Mouse (Mus musculus) frontal cortex, postnatal 36 days (tissue): ENCODE data around the gene Micall1.

Experiments used
- DNase-seq, 2 experiments: peaks; one replicate each; pipeline ENCODE4 v3.0.0; 2022; ENCODE audit warnings: low spot score in 2 of 2

The Micall1 gene

DNA sequence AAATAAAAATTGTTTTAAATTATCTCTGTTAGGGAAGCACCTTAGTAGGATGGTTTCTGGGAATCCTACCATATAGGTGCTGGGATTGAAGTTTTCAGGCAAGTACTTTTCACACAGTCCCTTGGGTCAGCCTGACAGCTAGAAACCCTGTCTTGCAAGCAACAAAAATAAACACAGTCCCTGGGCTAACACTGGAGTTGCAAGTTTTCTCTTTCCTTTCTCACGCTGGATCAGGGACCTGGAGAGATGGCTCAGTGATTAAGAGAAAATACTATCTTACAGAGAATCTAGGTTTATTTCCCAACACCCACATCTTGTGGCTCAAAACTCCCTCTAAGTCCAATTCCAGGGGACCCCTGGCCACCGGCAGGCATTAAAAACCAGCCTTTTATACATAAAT, 11.6 kb upstream of the Micall1 start:
- no peak for DNase-seq

DNA sequence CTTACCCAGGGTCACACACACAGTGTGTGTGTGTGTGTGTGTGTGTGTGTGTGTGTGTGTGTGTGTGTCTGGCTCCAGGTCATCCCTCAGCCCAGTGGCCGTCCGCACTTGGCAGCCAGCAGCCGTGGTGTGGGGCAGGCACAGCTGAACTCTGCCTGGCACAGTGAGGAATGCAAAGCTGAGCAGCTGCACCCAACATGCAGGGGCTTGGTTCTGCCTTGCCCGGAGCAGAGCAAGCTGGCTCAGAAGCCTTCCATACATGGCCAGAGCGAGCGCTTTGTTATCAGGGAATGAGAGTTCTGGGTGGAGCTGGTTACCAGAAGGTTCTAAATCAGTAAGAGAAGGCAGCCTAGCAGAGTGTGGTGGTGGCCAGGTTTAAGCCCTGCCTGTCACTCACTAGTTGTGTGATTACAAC, 11.1 kb upstream of the Micall1 start:
- peak; percentile 11 to 42 for DNase-seq

DNA sequence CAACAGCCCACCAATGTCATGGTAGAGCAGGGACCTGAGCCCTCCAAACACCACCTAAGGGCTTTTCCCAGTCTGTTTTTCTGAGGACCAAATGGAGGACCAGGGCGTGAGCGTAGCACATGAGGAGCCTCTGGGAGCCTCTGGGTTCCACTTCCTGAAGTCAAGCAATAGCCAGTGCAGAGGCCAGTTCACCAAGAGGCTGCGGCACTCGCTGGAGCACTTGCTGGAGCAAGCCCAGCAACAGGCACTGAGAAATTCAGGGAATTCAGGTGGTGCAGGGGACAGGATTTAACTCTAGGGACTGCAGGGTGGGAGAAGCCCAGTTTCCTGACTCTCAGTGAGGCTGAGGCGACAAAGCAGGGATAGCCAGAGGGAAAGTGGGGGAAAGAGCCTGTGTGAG, 10.5 kb upstream of the Micall1 start:
- no peak for DNase-seq

DNA sequence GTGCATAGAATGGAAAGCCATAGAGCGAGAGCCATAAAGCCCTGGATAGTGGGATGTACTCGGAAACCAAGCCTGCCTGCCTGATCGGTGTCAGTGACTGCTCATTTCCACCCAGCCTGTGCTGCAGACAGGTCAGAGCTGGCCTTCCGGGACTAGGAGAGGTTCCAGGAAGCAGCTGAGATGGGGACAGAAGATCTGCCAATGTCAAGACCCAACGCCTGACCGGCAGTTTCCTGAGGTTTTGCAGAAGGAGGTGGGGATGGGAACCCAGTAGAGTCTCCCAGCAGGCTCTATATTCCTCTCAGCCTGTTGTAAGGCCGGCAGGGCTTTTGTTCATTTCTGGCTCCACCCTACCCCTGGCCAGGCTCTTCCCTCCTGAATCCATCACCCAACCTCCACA, 9.8 kb upstream of the Micall1 start:
- no peak for DNase-seq

DNA sequence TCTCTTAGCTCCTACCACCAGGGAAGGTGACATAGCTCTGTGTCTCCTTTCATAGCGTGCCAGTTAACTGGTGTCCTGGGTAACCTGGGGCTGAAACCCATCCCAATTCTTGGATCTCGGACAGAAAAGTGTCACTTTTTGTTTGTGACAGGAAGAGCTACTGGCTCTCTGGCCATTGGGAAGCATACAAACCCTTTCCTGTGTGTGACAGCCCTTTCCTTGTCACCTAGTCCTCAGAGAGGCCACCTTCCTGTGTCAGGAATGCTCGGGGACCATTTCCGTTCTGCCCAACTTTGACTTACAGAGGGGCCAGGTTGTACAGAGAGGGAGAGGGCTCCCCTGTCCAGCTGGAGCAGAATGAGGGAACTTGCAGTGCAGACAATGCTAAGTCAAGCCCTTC, 9.2 kb upstream of the Micall1 start:
- no peak for DNase-seq

DNA sequence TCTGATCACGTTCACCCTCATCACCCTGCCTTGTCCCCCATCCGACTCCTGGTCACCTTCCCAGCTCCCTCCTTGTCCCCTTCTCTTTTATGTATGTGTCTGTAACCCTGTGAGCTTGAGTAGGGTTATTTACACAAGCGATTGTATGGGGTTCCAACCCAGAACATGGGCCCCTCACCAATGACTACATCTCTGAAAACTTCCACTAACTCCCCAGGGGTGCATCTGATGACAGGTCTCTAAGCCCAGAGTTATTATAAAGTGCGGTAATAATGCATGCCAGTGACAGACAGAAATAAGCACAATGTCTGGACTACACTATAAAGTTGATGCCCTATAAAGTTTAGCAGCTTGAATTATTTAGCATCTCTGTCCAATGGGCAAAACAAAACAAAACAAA, 8.3 kb upstream of the Micall1 start:
- DNase-seq: no peak

DNA sequence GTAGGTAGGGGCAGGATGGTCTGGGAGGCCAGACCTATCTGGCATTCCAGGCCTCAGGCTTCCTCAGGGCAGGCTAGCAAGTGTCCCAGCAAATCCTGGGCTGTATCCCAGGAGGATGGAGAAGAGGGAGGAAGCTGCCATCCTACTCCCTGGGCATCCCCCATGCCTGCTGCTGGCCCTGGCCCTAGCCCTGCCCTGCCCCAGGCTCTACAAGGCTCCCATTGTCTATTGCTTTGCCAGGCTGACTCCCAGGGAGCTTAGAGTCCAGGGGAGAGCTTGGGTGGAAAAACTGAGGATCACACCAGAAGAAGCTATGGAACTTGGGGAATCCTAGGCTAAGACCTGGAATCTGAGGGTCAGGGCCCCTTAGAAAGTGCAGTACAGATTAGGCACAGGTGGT, 7.2 kb upstream of the Micall1 start:
- no peak for DNase-seq

DNA sequence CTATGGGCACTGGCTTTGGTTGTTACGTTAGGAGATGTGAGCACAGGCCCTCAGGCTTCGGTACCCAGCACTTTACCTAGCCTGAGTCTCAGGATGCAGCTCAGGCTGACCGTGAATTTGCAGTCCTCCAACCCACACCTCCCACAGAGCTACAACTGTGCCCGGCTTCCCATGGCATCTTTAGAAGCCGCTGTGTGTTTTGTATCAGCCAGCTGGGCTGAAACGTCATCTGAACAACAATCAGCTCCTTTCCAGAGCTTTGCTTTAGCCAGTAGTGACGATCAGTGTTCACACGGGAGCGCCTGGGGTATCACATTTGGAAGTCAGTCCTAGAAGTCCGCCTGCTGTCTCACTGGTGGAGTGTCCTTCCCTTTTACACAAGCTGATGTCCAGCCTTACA, 5.4 kb upstream of the Micall1 start:
- DNase-seq: peak in 1 of 2 experiments; percentile 15

DNA sequence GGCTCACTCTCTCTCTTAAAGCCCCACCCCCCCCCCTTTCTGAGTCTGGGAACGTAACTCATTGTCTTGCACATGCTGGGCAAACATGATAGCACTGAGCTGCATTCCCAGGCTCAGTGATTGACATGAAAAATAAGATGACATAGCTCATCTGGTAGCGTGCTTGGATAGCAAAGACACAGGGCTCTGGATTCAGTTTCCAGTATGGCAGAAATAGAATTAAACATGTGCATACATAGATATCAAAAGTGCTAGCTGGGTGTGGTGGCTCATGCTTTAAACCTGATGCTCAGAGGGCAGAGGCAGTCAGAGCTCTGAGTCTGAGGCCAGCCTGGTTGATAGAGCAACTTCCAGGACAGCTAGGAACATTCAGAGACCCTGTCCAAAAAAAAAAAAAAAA, 2.9 kb upstream of the Micall1 start:
- DNase-seq: no peak

DNA sequence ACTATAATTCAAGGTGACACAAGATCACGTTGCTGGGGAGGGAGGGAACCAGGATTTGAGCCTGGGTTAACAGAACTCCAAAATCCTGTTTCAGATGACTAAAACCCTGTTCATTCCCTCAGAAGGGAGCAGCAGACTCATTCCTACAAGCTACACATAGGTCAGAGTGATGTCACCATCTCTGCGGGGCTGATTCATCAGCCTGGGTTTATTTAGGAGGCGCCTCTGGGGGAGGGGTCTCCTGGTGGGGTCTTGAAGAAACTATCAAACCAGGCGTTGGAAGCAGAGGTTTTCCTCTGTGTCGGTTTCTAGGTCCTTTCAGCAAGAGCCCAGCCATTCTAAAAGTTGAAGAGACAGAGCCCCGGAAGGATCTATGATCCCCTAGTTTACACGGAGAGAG, 732 bp upstream of the Micall1 start:
- no peak for DNase-seq

DNA sequence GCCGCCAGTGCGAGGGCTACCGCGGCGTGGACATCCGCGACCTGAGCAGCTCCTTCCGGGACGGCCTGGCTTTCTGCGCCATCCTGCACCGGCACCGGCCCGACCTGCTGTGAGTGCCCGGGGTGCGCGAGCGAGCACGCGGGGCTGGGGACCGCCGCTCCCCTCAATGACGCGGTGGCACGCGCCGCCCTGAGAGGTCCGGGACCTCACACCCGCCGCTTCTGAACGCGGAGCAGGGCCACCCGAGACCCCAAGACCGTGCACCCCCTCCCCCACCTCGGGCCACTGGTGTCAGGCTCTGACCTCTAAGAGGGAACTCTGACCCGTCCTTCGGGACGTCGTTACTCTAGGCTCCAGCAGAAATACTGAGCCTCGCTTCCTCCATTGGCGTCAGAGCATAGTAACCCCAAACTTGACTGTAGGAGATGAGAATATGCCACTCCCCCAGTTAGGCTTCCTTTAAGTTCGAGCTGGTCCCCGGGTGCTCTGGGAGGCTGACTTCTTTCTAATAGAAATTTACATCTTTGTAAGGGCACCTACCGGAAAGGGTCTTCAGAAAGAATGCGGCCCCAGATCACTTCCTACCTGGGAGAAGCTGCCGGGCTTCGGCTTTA, 730 bp downstream of the Micall1 start:
- DNase-seq: no peak

DNA sequence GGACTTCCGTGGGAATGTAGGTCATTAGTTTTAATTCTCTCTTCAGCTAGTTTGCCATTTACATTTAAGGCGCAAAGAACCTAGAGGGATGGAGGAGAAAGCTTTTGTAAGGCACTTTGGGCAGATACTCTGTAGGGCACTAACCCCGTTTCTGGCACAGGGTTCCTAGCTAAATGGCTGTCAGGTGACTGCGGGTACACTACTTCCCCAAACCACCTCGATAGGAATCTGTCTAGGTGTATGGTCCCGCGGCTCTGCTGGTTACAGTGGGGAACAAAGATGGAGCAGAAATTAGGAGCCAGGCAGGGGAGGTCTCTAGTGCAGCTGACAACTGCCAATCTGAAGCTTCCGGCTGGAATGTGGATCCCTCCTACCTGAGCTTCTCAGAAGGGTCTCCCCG, 1.3 kb downstream of the Micall1 start:
- DNase-seq: no peak

DNA sequence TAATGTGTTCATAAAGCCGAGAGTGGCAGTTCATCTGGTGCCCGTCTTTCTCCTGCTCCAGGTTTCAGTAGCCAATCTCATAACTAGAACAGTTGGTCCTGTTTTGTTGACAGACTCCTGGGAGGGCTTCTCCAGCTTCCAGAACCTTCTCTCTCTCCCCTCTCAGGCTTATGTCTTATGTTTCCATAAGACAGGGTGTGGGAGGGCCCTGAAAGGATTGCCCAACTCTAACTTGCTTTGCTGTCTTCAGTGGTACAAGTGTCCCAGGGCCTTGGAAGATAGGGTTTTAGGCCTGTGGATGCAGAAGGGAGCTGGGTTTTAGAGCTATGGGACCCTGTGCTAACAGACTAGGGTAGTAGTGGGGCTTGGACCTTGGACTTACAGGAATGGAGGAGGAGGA, 1.8 kb downstream of the Micall1 start:
- no peak for DNase-seq

DNA sequence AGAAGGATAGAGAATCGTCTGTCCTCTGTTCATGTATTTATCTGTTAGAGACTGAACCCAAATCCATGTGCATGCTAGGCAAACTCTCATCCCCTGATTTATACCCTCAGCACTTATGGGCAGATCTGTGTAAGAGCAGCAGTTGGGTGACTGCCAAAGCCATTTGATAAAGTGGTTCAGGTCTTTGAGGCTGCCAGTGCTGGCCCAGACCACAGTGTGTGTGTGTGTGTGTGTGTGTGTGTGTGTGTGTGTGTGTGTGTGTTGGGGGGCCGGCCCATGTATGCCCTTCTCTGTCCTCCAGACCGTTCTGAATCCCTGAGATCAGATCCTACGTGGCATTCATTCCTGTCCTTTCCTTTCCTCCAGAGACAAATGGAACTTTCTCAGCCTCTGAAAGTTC, 3.1 kb downstream of the Micall1 start:
- no peak for DNase-seq

DNA sequence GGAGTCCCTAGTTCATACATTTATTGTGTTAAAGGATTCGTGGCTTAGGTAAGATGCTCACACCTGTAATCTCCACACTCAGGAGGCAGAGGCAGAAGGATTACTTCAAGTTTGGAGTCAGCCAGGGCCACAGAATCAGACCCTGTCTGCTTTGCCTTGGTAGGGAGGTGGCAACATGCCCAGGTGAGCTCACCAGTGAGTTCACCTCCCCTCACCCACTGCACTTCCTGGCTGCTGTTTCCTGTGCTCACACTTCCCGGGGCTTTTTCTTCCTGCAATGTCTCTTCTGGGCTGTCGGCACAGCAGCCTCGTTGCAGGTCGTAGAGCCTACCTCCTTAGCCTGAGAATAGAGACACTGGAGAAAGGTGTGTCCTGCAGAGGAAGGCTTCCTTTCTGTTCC, 6.6 kb downstream of the Micall1 start:
- DNase-seq: no peak

DNA sequence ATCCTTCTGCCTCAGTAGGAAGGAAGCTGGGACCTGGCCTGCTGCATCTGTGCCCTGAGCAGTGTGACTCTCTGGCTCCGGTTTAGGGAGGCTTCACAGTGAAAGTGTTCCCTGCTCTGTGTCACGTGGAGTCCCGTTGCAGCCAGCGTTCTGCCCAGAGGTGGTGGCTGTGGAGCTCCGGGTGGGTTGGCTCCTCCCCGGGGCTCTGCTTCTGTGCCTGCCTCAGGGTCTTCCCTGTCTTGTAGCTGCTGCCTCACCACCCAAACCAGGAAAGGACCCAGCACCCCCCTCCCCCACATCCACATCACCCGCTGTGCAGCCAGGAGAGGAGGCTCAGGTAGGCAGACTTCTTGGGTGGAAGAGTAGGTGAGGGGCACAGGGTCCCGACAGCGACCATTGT, 10.8 kb downstream of the Micall1 start:
- no peak for DNase-seq

DNA sequence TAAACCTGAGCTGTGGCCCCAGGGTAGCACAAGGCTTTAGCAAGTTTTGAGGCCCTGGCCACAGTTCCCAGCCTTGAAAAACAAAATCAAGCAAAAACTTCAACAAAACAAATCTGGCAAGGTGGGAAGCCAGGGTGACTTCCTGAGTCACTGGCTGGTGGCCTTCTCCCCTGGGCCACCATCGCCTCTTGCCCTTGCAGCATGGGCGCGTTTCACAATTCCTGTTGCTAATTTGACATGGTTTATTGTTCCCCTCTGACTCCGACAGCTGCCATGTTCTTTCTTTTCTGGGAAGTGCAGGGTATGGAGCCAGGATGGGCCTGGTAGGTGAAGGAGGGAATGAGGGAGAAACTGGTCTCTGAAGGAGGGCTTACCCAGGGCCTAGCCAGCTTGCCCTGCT, 13.4 kb downstream of the Micall1 start:
- no peak for DNase-seq

DNA sequence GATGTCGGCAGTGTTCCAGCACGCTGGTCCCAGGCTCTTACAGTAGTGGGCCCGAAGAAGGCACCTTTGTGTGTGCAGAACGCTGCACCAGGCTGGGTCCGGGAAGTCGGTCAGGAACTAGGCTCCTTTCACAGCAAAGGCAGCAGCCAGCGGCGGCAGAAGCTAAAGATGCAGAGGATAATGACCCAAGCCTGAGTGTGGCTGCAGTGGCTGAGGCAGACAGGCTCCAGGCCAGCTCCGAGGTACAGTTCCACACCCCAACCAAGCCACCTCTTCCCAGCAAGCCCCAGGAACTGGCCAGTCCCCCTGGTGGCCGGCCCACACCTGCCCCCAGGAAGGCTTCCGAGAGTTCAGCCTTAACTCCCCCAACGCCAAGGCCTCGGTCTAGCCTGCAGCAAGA, 13.8 kb downstream of the Micall1 start:
- no peak for DNase-seq

DNA sequence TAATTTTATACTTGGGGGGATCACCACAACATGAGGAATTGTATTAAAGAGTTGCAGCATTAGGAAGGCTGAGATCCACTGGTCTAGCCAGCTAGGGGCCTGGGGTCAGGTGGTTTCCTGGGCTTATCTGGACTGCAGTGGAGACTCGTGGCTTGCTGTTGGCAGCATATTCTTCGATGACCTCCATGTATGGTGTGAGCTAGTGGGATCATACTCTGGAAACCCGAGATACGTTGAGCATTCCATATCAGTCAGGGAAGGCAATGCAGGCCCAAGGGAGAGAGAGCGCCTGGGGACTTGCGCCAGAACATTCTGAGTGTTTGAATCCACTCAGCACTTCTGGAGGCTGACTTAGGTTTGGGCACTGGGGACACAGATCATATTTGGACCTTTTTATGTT, 15.1 kb downstream of the Micall1 start:
- DNase-seq: no peak

DNA sequence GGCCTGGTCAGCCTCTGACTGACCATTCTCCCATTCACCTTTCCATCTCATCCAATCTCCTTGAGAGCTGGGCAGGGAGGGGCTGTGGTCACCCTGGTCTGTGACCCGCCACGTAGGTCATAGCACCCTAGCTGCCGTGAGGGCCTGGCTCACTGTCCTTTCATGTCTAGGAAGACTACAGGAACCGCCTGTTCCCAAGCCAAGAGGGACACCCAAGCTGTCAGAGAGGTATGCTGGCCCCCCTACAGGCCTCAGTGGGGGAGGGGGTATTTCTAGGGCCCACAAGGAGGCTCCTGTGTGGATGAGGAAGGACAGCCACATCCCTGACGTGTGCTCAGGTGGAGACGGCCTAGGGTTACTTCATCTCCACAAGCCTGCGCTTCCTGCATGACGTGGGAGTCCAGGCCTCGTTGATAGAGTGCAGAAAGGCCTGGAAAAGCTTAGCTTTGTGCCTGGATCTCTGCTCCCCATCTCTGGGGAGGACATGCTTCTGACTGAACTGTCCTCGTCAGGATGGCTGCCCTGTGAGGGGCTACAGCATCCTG, 15.7 kb downstream of the Micall1 start:
- DNase-seq: no peak

DNA sequence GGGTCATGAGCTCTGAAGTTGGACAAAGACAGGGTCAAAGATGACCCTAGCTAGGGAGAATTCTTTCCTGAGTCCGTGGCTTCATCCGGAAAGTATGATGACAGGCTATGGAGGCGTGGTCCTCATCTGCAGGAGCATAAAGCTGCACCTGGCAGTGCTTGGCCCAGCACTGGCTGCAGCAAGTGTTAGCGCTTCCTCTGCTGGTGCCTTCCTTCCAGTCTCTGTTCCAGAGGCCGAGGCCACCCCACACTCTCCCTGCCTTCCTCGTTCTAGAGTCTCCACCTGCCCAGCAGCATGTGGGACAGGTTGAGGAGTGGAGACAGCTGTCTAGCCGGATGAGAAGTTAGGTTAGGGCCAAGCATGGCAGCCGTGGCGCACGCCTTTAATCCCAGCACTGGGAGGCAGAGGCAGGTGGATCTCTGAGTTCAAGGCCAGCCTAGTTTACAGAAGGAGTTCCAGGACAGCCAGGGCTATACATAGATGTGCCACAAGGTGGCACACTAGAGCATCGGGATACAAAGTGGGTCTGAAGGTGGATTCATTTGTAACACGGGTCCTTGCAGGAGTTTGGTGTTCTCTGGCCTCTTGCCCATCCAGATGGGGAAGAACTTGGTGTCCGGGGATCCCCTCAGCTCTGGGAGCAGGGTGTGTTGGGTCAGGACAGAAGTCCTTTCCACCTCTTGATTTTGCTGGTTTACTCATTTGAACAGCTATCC, 17.7 kb downstream of the Micall1 start:
- peak; percentile 49 to 50 for DNase-seq

DNA sequence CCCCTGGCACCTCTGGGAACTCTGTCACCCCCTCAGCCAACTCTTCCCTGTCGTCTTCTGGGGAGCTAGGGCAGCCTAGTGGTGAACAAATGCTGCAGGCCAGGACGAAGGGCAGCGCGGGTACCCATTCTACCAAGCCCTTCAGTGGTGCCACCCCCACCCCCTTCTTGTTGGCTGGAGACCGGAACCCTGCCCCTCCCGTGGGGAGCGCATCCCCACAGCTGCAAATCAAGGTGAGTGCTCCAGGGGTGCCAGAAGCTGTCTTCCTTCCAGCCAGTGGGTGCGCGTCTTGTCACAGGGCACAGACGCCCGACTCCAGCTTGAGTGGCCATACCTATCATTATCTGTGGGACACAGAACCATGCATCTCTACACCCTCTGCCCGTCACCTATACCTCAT, 18.4 kb downstream of the Micall1 start:
- no peak for DNase-seq

DNA sequence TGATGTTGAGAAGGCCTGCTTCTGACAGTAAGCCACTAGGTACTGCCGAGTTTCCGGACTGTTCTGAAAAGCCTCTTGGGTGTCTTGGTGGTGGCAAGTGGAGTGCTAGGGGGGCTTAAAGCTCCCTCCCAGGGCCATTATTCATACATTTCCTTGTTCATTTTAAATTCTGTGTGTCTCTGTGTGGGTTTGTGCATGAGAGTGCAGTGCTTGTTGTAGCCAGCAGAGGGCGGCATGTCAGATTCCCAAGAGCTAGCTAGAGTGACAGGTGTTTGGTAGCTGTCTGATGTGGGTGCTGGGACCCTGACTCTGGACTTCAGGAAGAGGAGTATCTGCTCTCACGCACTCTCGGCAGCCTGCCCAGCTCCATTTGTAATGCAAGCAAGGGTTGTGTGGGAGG, 19.5 kb downstream of the Micall1 start:
- no peak for DNase-seq

DNA sequence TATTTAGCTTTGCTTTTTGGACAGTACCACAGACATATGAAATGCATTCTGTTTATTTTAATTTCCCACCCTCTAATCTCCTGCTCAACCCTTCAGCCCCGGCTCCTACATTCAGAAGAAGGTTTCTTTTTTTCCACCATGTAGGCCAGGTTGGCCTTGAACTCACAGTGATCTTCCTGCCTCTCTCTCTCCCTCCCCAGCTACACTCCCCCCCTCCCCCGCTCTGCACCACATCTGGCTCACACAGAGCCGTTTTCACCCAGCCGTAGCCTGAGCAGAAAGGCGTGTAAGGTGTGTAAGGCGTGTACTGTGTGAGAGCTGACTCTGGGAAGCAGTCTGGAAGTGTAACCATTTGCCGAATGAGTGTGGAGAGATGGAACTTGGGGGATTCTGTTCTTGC, 20.6 kb downstream of the Micall1 start:
- DNase-seq: no peak
